Mouse (Mus musculus) lung, adult 2 months (tissue): Measurements from ENCODE around the gene Elovl6. TPM values are rescaled to one million over a fixed set of nuclear protein-coding genes. Genes with fewer than 3 reads are reported as not detected.

Experiments used
- DNase-seq: peaks from one replicate; pipeline ENCODE4 v3.0.0; 2022
- H3K4me1 ChIP-seq: fragments of 200-500 bp; 2 replicates; pipeline ENCODE4 v1.6.1; 2011; ENCODE audit warnings: low read length; ENCODE audit not compliant: control insufficient read depth, insufficient read depth
- H3K4me3 ChIP-seq: fragments of 200-500 bp; replicated peaks from 2 replicates; pipeline ENCODE3; 2011; ENCODE audit warnings: low read depth, mild to moderate bottlenecking, control low read depth, low read length; ENCODE audit errors: extremely low read depth
- CTCF ChIP-seq: fragments of 200-500 bp; IDR thresholded peaks from 2 replicates; pipeline ENCODE4 v1.5.1; 2011; ENCODE audit warnings: mild to moderate bottlenecking, low read length, control low read depth; ENCODE audit not compliant: insufficient read depth
- POLR2A ChIP-seq: fragments of 200-500 bp; IDR thresholded peaks from 2 replicates; pipeline ENCODE4 v1.6.1; 2011; ENCODE audit warnings: low read depth, mild to moderate bottlenecking, control low read depth, low read length, borderline replicate concordance; ENCODE audit errors: extremely low read depth
- WGBS: fragments of 180-500 bp; shearing (Covaris S2); methylation state at CpG from one replicate; pipeline ENCODE4 v1.1.7; 2018; 5-methylcytosine and 5-hydroxymethylcytosine counted together
- polyA plus RNA-seq: library from polyadenylated mRNA; depleted of rRNA; stranded (reverse); fragments of >200 nt; gene quantifications from 2 replicates; pipeline ENCODE4 v1.2.3, GENCODE M21; 2012

Gene Elovl6
- polyA plus RNA-seq, 1 experiment = 25.1 TPM

GRCm38 (mm10) chr3:129551581-129552290, 19.6 kb downstream of the Elovl6 start:
- WGBS = 61% methylated on average over 9 of the region's 9 CpGs
- Histone ChIP-seq H3K4me3 (no peak overlapping the region), H3K4me1 (no peaks in the 10 kb centered on the region)
- DNase-seq = no peak
- TF ChIP-seq CTCF = no peak
- no peak for TF ChIP-seq POLR2A

- no peak for DNase-seq
- TF ChIP-seq CTCF (no peak), POLR2A (no peak)
- 61% methylated on average over 6 of the region's 6 CpGs for WGBS
- Histone ChIP-seq H3K4me1 (no peaks in the 10 kb centered on the region), H3K4me3 (no peak overlapping the region)
Observed at GRCm38 (mm10) chr3:129552370-129552769, 20.2 kb downstream of the Elovl6 start.

DNA sequence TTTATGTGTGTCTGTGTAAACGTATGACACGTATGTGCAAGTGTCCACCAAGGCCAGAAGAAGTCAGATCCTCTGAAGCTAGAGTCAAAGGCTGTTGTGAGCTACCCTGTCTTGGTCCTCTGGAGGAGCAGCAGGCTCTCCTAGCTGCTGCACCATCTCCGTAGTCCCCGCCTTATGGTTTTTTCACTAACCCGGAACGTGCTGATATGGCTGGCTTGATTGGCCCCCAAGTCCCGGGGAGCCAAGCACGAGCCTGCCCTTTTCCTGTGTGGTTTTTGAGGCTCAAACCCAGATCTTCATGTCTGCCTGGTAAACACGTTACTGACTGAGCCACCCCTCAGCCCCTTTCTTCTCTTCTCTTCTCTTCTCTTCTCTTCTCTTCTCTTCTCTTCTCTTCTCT, 21.0 kb downstream of the Elovl6 start:
- no peak for TF ChIP-seq POLR2A
- TF ChIP-seq CTCF = no peak
- Histone ChIP-seq H3K4me3 (no peak overlapping the region), H3K4me1 (no peaks in the 10 kb centered on the region)
- 69% methylated on average over 9 of the region's 9 CpGs for WGBS
- DNase-seq = no peak

GRCm38 (mm10) chr3:129553661-129554060, 21.5 kb downstream of the Elovl6 start:
- TF ChIP-seq CTCF (no peak), POLR2A (no peak)

DNA sequence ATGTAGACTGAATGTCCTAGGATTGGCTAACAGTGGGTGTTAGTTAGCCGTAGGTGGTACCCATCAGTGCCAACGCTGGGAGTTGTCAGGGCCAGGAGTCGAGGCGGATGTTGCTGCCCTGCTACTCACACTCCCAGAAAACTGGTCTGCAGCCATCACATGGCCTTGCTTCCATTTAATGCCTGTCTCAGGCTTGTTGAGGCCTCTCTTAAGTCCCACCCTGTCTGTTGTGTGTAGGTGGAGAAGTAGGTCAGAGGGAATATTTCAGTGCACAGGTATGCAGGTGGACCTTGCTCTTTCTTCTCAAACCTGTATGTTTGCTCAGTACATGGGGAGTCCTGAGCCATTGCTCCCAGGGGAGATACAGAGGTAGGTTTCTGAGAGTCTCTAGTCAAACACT, 22.3 kb downstream of the Elovl6 start:
- no peak overlapping the region for H3K4me3 ChIP-seq
- H3K4me1 ChIP-seq = no peaks in the 10 kb centered on the region
- no peak for DNase-seq
- WGBS = 79% methylated on average over 4 of the region's 4 CpGs
- TF ChIP-seq POLR2A = no peak
- TF ChIP-seq CTCF = no peak

More at GRCm38 (mm10) chr3:129553661-129554060, 21.5 kb downstream of the Elovl6 start:
- no peaks in the 10 kb centered on the region for H3K4me1 ChIP-seq
- WGBS = 83% methylated on average over 10 of the region's 10 CpGs
- DNase-seq = no peak
- H3K4me3 ChIP-seq = no peak overlapping the region

DNA sequence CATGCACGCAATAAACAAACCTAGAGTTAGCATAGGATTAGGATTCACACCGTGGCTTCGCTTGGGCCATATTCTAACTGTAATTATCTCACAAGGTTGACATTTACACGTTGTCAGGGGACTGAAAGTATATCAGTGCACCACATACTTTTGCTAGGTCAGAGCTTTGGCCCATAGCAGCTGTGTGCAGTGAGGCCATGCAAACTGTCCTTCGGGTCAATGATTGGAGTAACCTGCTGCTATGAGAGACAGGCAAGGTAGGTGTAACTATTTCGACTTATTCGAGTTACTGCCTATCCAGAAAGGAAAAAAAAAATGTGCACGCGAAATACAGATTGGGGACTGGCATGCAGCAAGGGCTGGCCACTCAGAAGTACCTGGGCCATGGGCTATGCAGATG, 24.9 kb downstream of the Elovl6 start:
- 87% methylated on average over 9 of the region's 9 CpGs for WGBS
- DNase-seq = no peak
- H3K4me3 ChIP-seq = no peak overlapping the region
- no peaks in the 10 kb centered on the region; the same call in 1 of the 2 replicates for H3K4me1 ChIP-seq
- TF ChIP-seq POLR2A (no peak), CTCF (no peak)

GRCm38 (mm10) chr3:129557566-129557965, 25.4 kb downstream of the Elovl6 start:
- Histone ChIP-seq H3K4me1 (no peaks in the 10 kb centered on the region; the same call in 1 of the 2 replicates), H3K4me3 (no peak overlapping the region)
- WGBS = 86% methylated on average over 7 of the region's 7 CpGs
- no peak for DNase-seq
- no peak for TF ChIP-seq CTCF
- TF ChIP-seq POLR2A = no peak

- DNase-seq = no peak
- H3K4me1 ChIP-seq = no peaks in the 10 kb centered on the region; the same call in 1 of the 2 replicates
- TF ChIP-seq CTCF = no peak
- no peak for TF ChIP-seq POLR2A
- no peak overlapping the region for H3K4me3 ChIP-seq
- WGBS = 83% methylated on average over 22 of the region's 22 CpGs
Observed at GRCm38 (mm10) chr3:129558016-129558955, 26.1 kb downstream of the Elovl6 start.

- Histone ChIP-seq H3K4me1 (no peaks in the 10 kb centered on the region; the same call in 1 of the 2 replicates), H3K4me3 (no peak overlapping the region)
- WGBS = 91% methylated on average over 9 of the region's 9 CpGs
- DNase-seq = no peak
- no peak for TF ChIP-seq CTCF
- no peak for TF ChIP-seq POLR2A
Observed at GRCm38 (mm10) chr3:129560068-129560467, 27.9 kb downstream of the Elovl6 start.
